Mouse (Mus musculus): ENCODE measurements around the gene Fam71e2.

DNA sequence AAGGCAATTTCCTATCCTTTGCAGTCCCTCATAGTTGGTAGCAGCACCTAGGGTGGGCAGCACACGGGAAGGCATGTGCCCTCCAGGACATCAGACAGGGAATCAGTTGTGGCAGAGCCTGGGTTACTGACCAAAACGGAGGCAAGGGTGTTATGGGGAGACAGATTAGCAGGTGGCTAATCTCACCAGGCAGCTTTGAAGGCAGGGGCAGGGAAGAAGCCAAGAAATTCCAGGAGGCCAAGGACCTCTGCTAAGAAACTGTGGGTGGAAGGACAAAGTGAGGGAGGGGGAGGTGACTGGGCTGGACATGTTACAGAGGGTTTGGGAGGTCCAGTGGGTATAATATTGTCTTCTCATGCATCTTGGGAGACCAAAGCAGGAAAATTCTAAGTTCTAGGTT lies 27.7 kb downstream of the Fam71e2 start:
- TF ChIP-seq POLR2A (IDR thresholded peaks at IDR 0.05; ENCODE audit: insufficient read depth, low read depth, low read length) (no peak), CTCF (IDR thresholded peaks at IDR 0.05; ENCODE audit: insufficient read depth, low read depth, low read length) (no peak)

Measured in olfactory bulb, adult 2 months (tissue).